Comparison of ENCODE assay signal across 23 mouse cellular contexts in the genomic region with DNA sequence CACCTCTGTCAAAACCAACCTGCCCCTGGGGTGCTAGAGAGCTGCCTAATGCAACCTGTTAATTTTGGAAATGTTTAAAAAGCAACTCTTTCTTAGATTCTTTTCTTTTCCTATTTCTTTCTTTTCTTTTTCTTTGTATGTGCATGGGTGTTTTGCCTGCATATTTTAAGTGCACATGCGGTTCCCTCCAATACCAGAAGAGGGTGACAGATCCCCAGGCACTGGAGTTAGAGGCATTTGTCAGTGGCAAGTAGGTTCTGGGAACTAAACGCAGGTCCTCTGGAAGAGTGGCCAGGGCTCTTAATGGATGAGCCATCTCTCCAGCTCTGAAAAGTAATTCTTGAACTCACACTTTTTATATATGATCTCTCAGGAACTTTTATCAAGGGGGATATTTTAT.
DNase-seq lines count a peak whose midpoint lies in the region; ATAC-seq and TF ChIP-seq lines count a peak whose summit lies in the region.
"Had no signal": no experiment of that assay in that cellular context is flagged by ENCODE, and none has a peak within 500 bp of the region (broad histone marks: within the 10 kb centered on the region; RNA-seq: fewer than 3 reads in every experiment).

No protein-coding gene starts in this region.

- H3K4me3 ChIP-seq in gastrocnemius, adult 2 months = no peak overlapping the region
- no peak overlapping the region for H3K4me3 ChIP-seq in kidney, postnatal 0 days (replicated peaks; ENCODE audit: low read depth, low read length)
- H3K4me3 ChIP-seq in midbrain, postnatal 0 days (ENCODE audit: low read depth, low read length) = no peak overlapping the region
- no peak overlapping the region for H3K4me3 ChIP-seq in midbrain, embryonic 10.5 days
- no peak overlapping the region for H3K4me3 ChIP-seq in hindbrain, embryonic 12.5 days
- H3K4me3 ChIP-seq: embryonic facial prominence, embryonic 15.5 days; intestine, embryonic 15.5 days; limb, embryonic 12.5 days; liver, embryonic 12.5 days; lung, embryonic 15.5 days had no signal

- no peaks in the 10 kb centered on the region for H3K4me1 ChIP-seq in kidney, postnatal 0 days (replicated peaks; ENCODE audit: insufficient read depth, low read length)
- no peaks in the 10 kb centered on the region for H3K4me1 ChIP-seq in midbrain, postnatal 0 days (ENCODE audit: insufficient read depth, low read length)
- H3K4me1 ChIP-seq in midbrain, embryonic 10.5 days = no peaks in the 10 kb centered on the region
- no peaks in the 10 kb centered on the region for H3K4me1 ChIP-seq in hindbrain, embryonic 12.5 days
- H3K4me1 ChIP-seq: intestine, embryonic 15.5 days; liver, embryonic 12.5 days; lung, embryonic 15.5 days had no signal

- TF ChIP-seq CTCF in gastrocnemius, adult 2 months (IDR thresholded peaks at IDR 0.05) = peak; percentile 41
- peak; percentile 47; the same call in 1 of the 2 replicates for TF ChIP-seq CTCF in kidney, postnatal 0 days (IDR thresholded peaks at IDR 0.05; ENCODE audit: low read depth)
- peak; percentile 17; the same call in 1 of the 2 replicates for TF ChIP-seq CTCF in midbrain, postnatal 0 days (IDR thresholded peaks at IDR 0.05)

- no peak overlapping the region for H3K27ac ChIP-seq in gastrocnemius, adult 2 months
- H3K27ac ChIP-seq in kidney, postnatal 0 days = no peak overlapping the region
- H3K27ac ChIP-seq in midbrain, postnatal 0 days (ENCODE audit: low read depth, low read length) = no peak overlapping the region
- no peak overlapping the region for H3K27ac ChIP-seq in midbrain, embryonic 10.5 days (replicated peaks)
- H3K27ac ChIP-seq in hindbrain, embryonic 12.5 days = no peak overlapping the region
- H3K27ac ChIP-seq: embryonic facial prominence, embryonic 15.5 days; intestine, embryonic 15.5 days; limb, embryonic 12.5 days; liver, embryonic 12.5 days; lung, embryonic 15.5 days; macrophage had no signal

- no peak overlapping the region for H3K9ac ChIP-seq in kidney, postnatal 0 days (ENCODE audit: low read depth, low read length)
- no peak overlapping the region for H3K9ac ChIP-seq in midbrain, postnatal 0 days (replicated peaks; ENCODE audit: low read length, poor library complexity, severe bottlenecking)
- no peak overlapping the region for H3K9ac ChIP-seq in hindbrain, embryonic 12.5 days
- H3K9ac ChIP-seq: embryonic facial prominence, embryonic 15.5 days; intestine, embryonic 15.5 days; limb, embryonic 12.5 days; liver, embryonic 12.5 days; lung, embryonic 15.5 days had no signal

- 85% methylated on average over 2 of the region's 2 CpGs for WGBS in kidney, postnatal 0 days
- WGBS in midbrain, postnatal 0 days = 98% methylated on average over 2 of the region's 2 CpGs
- WGBS in midbrain, embryonic 10.5 days = 77% methylated on average over 2 of the region's 2 CpGs
- WGBS in hindbrain, embryonic 12.5 days = 89% methylated on average over 2 of the region's 2 CpGs

- no peaks in the 10 kb centered on the region for H3K36me3 ChIP-seq in kidney, postnatal 0 days (ENCODE audit: insufficient read depth, low read length)
- H3K36me3 ChIP-seq in midbrain, postnatal 0 days (ENCODE audit: insufficient read depth, low read length) = no peaks in the 10 kb centered on the region
- no peaks in the 10 kb centered on the region for H3K36me3 ChIP-seq in midbrain, embryonic 10.5 days
- no peaks in the 10 kb centered on the region for H3K36me3 ChIP-seq in hindbrain, embryonic 12.5 days
- H3K36me3 ChIP-seq: embryonic facial prominence, embryonic 15.5 days; G1E; intestine, embryonic 15.5 days; limb, embryonic 12.5 days; liver, embryonic 12.5 days; lung, embryonic 15.5 days had no signal

- no peak overlapping the region for H3K4me2 ChIP-seq in kidney, postnatal 0 days (ENCODE audit: low read length)
- no peak overlapping the region for H3K4me2 ChIP-seq in midbrain, postnatal 0 days (ENCODE audit: low read depth, low read length, poor library complexity, severe bottlenecking)
- no peak overlapping the region for H3K4me2 ChIP-seq in hindbrain, embryonic 12.5 days (replicated peaks)
- H3K4me2 ChIP-seq: embryonic facial prominence, embryonic 15.5 days; intestine, embryonic 15.5 days; limb, embryonic 12.5 days; liver, embryonic 12.5 days; lung, embryonic 15.5 days had no signal

- no peaks in the 10 kb centered on the region for H3K27me3 ChIP-seq in kidney, postnatal 0 days (ENCODE audit: insufficient read depth, low read length)
- no peaks in the 10 kb centered on the region for H3K27me3 ChIP-seq in midbrain, postnatal 0 days (ENCODE audit: insufficient read depth, low read length)
- H3K27me3 ChIP-seq in midbrain, embryonic 10.5 days (ENCODE audit: low read depth, poor library complexity, severe bottlenecking) = no peaks in the 10 kb centered on the region
- H3K27me3 ChIP-seq in hindbrain, embryonic 12.5 days = no peaks in the 10 kb centered on the region
- H3K27me3 ChIP-seq: embryonic facial prominence, embryonic 15.5 days; intestine, embryonic 15.5 days; limb, embryonic 12.5 days; liver, embryonic 12.5 days; lung, embryonic 15.5 days had no signal

- H3K9me3 ChIP-seq in kidney, postnatal 0 days (replicated peaks; ENCODE audit: low read length) = no peaks in the 10 kb centered on the region
- H3K9me3 ChIP-seq in midbrain, postnatal 0 days (ENCODE audit: low read length) = no peaks in the 10 kb centered on the region
- no peaks in the 10 kb centered on the region for H3K9me3 ChIP-seq in midbrain, embryonic 10.5 days (replicated peaks)
- H3K9me3 ChIP-seq in hindbrain, embryonic 12.5 days (replicated peaks) = no peaks in the 10 kb centered on the region
- H3K9me3 ChIP-seq: embryonic facial prominence, embryonic 15.5 days; intestine, embryonic 15.5 days; liver, embryonic 12.5 days; lung, embryonic 15.5 days had no signal

- ATAC-seq in kidney, postnatal 0 days (replicated peaks; ENCODE audit: low FRiP score, low read depth) = no peak
- no peak for ATAC-seq in midbrain, postnatal 0 days (ENCODE audit: low FRiP score)
- ATAC-seq in hindbrain, embryonic 12.5 days (ENCODE audit: low FRiP score) = no peak
- ATAC-seq: forebrain, embryonic 14.5 days; hindbrain, embryonic 16.5 days; intestine, embryonic 15.5 days; liver, embryonic 12.5 days; midbrain, embryonic 16.5 days had no signal

- DNase-seq in gastrocnemius, adult 2 months = no peak
- DNase-seq in gastrocnemius, postnatal 25 days = no peak
- DNase-seq in kidney, postnatal 0 days (ENCODE audit: low spot score) = no peak
- no peak for DNase-seq in kidney, adult 11 months
- DNase-seq in midbrain, postnatal 0 days (ENCODE audit: low spot score) = no peak
- DNase-seq in midbrain, embryonic 10.5 days (ENCODE audit: low spot score) = no peak
- no peak for DNase-seq in spleen, postnatal 14 days (ENCODE audit: low spot score in 2 of 2)
- DNase-seq: cerebellum, adult 11 months; cerebellum, adult 9-11 months; gastrocnemius, postnatal 10 days; heart, adult 18-20 months; right cerebral cortex, postnatal 4 days had no signal

- intact Hi-C loops in gastrocnemius, adult 2 months (cut with DNase I) = no loop called here
